Mouse (Mus musculus) cerebellum, adult 2 months (tissue): Measurements from ENCODE around the gene Ppa1.

Experiments used
- CTCF ChIP-seq: fragments of 200-500 bp; IDR thresholded peaks from 2 replicates; pipeline ENCODE4 v1.5.1; 2011; ENCODE audit warnings: low read depth, mild to moderate bottlenecking, control low read depth, low read length, moderate library complexity, borderline replicate concordance; ENCODE audit not compliant: insufficient read depth
- POLR2A ChIP-seq: fragments of 200-500 bp; IDR thresholded peaks from 2 replicates; pipeline ENCODE4 v1.6.1; 2011; ENCODE audit warnings: low read length, control low read depth, borderline replicate concordance; ENCODE audit not compliant: insufficient read depth

GRCm38 (mm10) chr10:61625381-61626257 lies 22.7 kb upstream of the Ppa1 start:
- TF ChIP-seq POLR2A = no peak
- TF ChIP-seq CTCF = no peak
